Mouse (Mus musculus): ENCODE measurements around the gene Ccdc180.

The Ccdc180 gene

GRCm38 (mm10) chr4:45972448-45972854 lies 82.3 kb downstream of the Ccdc180 start:
- DNase-seq: peak; percentile 61 to 66

- no peak for DNase-seq
Observed at GRCm38 (mm10) chr4:45972951-45973350, 82.8 kb downstream of the Ccdc180 start.

- peak in 1 of 2 experiments; percentile 21 for DNase-seq
Observed at GRCm38 (mm10) chr4:45976931-45977667, 87.0 kb downstream of the Ccdc180 start.

- DNase-seq: peak in 1 of 2 experiments; percentile 34
Observed at GRCm38 (mm10) chr4:45979916-45980315, 89.8 kb downstream of the Ccdc180 start.

- DNase-seq: no peak
Observed at GRCm38 (mm10) chr4:45981054-45981453, 91.0 kb downstream of the Ccdc180 start.

- DNase-seq: no peak
Observed at GRCm38 (mm10) chr4:45990427-45991135, 100.5 kb downstream of the Ccdc180 start.

- no peak for DNase-seq
Observed at GRCm38 (mm10) chr4:45998536-45998935, 108.4 kb downstream of the Ccdc180 start.

All from kidney, adult 8-10 months (tissue).